Mouse (Mus musculus) limb, embryonic 12.5 days (tissue): Measurements from ENCODE around the gene Sipa1l3. TPM values are rescaled to one million over a fixed set of nuclear protein-coding genes. Genes with fewer than 3 reads are reported as not detected.

Experiments
- ATAC-seq: fragments of 200-750 bp; cut with Nextera tagmentation; 2 replicates; pipeline ENCODE4 v1.8.0; 2017; ENCODE audit warnings: low read depth, moderate TSS enrichment; ENCODE audit not compliant: insufficient number of reproducible peaks, insufficient read depth, low FRiP score, low TSS enrichment
- H3K27ac ChIP-seq: fragments of 300-500 bp; sonication (generic); 2 replicates; pipeline ENCODE4 v1.5.1; 2016; ENCODE audit warnings: mild to moderate bottlenecking, moderate library complexity
- H3K27me3 ChIP-seq: fragments of 300-500 bp; sonication (generic); 2 replicates; pipeline ENCODE4 v1.6.1; 2016; ENCODE audit warnings: mild to moderate bottlenecking, moderate library complexity
- H3K36me3 ChIP-seq: fragments of 300-500 bp; sonication (generic); 2 replicates; pipeline ENCODE4 v1.6.1; 2016; ENCODE audit warnings: mild to moderate bottlenecking, moderate library complexity
- H3K4me1 ChIP-seq: fragments of 300-500 bp; sonication (generic); replicated peaks from 2 replicates; pipeline ENCODE4 v1.6.1; 2016
- H3K4me2 ChIP-seq: fragments of 300-500 bp; sonication (generic); 2 replicates; pipeline ENCODE4 v1.6.1; 2016; ENCODE audit warnings: mild to moderate bottlenecking, moderate library complexity
- H3K4me3 ChIP-seq: fragments of 300-500 bp; sonication (generic); replicated peaks from 2 replicates; pipeline ENCODE4 v1.5.1; 2016; ENCODE audit warnings: mild to moderate bottlenecking
- H3K9ac ChIP-seq: fragments of 300-500 bp; sonication (generic); replicated peaks from 2 replicates; pipeline ENCODE4 v1.6.1; 2016; ENCODE audit warnings: mild to moderate bottlenecking, moderate library complexity
- H3K9me3 ChIP-seq: fragments of 300-500 bp; sonication (generic); 2 replicates; pipeline ENCODE4 v1.6.1; 2016; ENCODE audit warnings: mild to moderate bottlenecking, moderate library complexity
- WGBS: fragments of 180-500 bp; shearing (Covaris S2); methylation state at CpG from one replicate; pipeline ENCODE4 v1.1.7; 2016; 5-methylcytosine and 5-hydroxymethylcytosine counted together
- polyA plus RNA-seq: library from polyadenylated mRNA; unstranded; fragments of >200 nt; fragmentation: Nextera tagmentation; extraction: Ambion mirVana; gene quantifications from 2 replicates; pipeline ENCODE4 v1.2.1, GENCODE M21; 2016

Sipa1l3 gene
- polyA plus RNA-seq, 1 experiment from 2014 or later = 14.0 TPM

GRCm38 (mm10) chr7:29372123-29372522 lies 146.3 kb downstream of the Sipa1l3 start:
- peaks cover 39% of the 10 kb centered on the region for H3K36me3 ChIP-seq
- 96% methylated on average over 5 of the region's 5 CpGs for WGBS
- H3K9ac ChIP-seq = no peak overlapping the region
- H3K9me3 ChIP-seq = no peaks in the 10 kb centered on the region
- no peak overlapping the region for H3K27ac ChIP-seq
- H3K4me3 ChIP-seq = no peak overlapping the region
- ATAC-seq = no peak
- no peaks in the 10 kb centered on the region for H3K27me3 ChIP-seq
- peaks cover 11% of the 10 kb centered on the region for H3K4me1 ChIP-seq
- no peak overlapping the region for H3K4me2 ChIP-seq

- peaks cover 36% of the 10 kb centered on the region for H3K36me3 ChIP-seq
- H3K9ac ChIP-seq = no peak overlapping the region
- no peak overlapping the region for H3K4me3 ChIP-seq
- ATAC-seq = 0 out of 2 replicates have a peak, but pooled peaks have one; percentile 34
- H3K4me2 ChIP-seq = no peak overlapping the region
- H3K27me3 ChIP-seq = no peaks in the 10 kb centered on the region
- H3K4me1 ChIP-seq = peaks cover 11% of the 10 kb centered on the region
- H3K9me3 ChIP-seq = no peaks in the 10 kb centered on the region
- WGBS = 60% methylated on average over 6 of the region's 6 CpGs
- H3K27ac ChIP-seq = no peak overlapping the region
These were observed 148.4 kb downstream of the Sipa1l3 start for GRCm38 (mm10) chr7:29370031-29370430.

- Histone ChIP-seq H3K4me2 (0 out of 2 replicates have a peak overlapping the region, but pooled peaks have one; percentile 5), H3K36me3 (peaks cover 41% of the 10 kb centered on the region), H3K9ac (no peak overlapping the region), H3K27me3 (no peaks in the 10 kb centered on the region), H3K27ac (no peak overlapping the region), H3K4me1 (peaks cover 11% of the 10 kb centered on the region), H3K9me3 (no peaks in the 10 kb centered on the region), H3K4me3 (no peak overlapping the region)
- 40% methylated on average over 5 of the region's 5 CpGs for WGBS
- ATAC-seq = no peak
These were observed 150.5 kb downstream of the Sipa1l3 start for GRCm38 (mm10) chr7:29368004-29368320.

GRCm38 (mm10) chr7:29367166-29368003 lies 151.1 kb downstream of the Sipa1l3 start:
- H3K36me3 ChIP-seq = peaks cover 43% of the 10 kb centered on the region
- no peak overlapping the region for H3K4me2 ChIP-seq
- no peak overlapping the region for H3K4me3 ChIP-seq
- 82% methylated on average over 13 of the region's 13 CpGs for WGBS
- H3K27me3 ChIP-seq = no peaks in the 10 kb centered on the region
- H3K9me3 ChIP-seq = no peaks in the 10 kb centered on the region
- peaks cover 11% of the 10 kb centered on the region for H3K4me1 ChIP-seq
- no peak overlapping the region for H3K9ac ChIP-seq
- no peak for ATAC-seq
- H3K27ac ChIP-seq = no peak overlapping the region

- H3K4me3 ChIP-seq = no peak overlapping the region
These were observed 154.4 kb downstream of the Sipa1l3 start for GRCm38 (mm10) chr7:29364052-29364451.

GRCm38 (mm10) chr7:29361497-29361896 lies 156.9 kb downstream of the Sipa1l3 start:
- Histone ChIP-seq H3K9ac (no peak overlapping the region), H3K4me1 (no peaks in the 10 kb centered on the region), H3K36me3 (peaks cover 59% of the 10 kb centered on the region), H3K9me3 (no peaks in the 10 kb centered on the region), H3K4me2 (no peak overlapping the region), H3K27me3 (no peaks in the 10 kb centered on the region), H3K27ac (no peak overlapping the region), H3K4me3 (no peak overlapping the region)
- 94% methylated on average over 13 of the region's 13 CpGs for WGBS
- ATAC-seq = no peak

More at GRCm38 (mm10) chr7:29364052-29364451, 154.4 kb downstream of the Sipa1l3 start:
- Histone ChIP-seq H3K9ac (no peak overlapping the region), H3K9me3 (no peaks in the 10 kb centered on the region), H3K36me3 (peaks cover 45% of the 10 kb centered on the region), H3K27ac (no peak overlapping the region), H3K4me2 (no peak overlapping the region), H3K27me3 (no peaks in the 10 kb centered on the region), H3K4me1 (peaks cover 11% of the 10 kb centered on the region)
- 26% methylated on average over 4 of the region's 4 CpGs for WGBS
- ATAC-seq = no peak

- WGBS = 91% methylated on average over 8 of the region's 8 CpGs
- no peak overlapping the region for H3K4me3 ChIP-seq
- H3K9ac ChIP-seq = no peak overlapping the region
- H3K4me2 ChIP-seq = no peak overlapping the region
- H3K27me3 ChIP-seq = no peaks in the 10 kb centered on the region
- H3K27ac ChIP-seq = no peak overlapping the region
- H3K9me3 ChIP-seq = no peaks in the 10 kb centered on the region
- no peak for ATAC-seq
- peaks cover 61% of the 10 kb centered on the region for H3K36me3 ChIP-seq
- no peaks in the 10 kb centered on the region for H3K4me1 ChIP-seq
These were observed 163.0 kb downstream of the Sipa1l3 start for GRCm38 (mm10) chr7:29355406-29355805.

- no peak overlapping the region for H3K27ac ChIP-seq
- WGBS = 88% methylated on average over 8 of the region's 8 CpGs
- H3K27me3 ChIP-seq = no peaks in the 10 kb centered on the region
- H3K4me2 ChIP-seq = no peak overlapping the region
- no peaks in the 10 kb centered on the region for H3K4me1 ChIP-seq
- no peaks in the 10 kb centered on the region for H3K9me3 ChIP-seq
- no peak for ATAC-seq
- H3K9ac ChIP-seq = no peak overlapping the region
- peaks cover 65% of the 10 kb centered on the region for H3K36me3 ChIP-seq
- H3K4me3 ChIP-seq = no peak overlapping the region
These were observed 164.3 kb downstream of the Sipa1l3 start for GRCm38 (mm10) chr7:29354161-29354560.

- H3K36me3 ChIP-seq = peaks cover 73% of the 10 kb centered on the region
- H3K4me3 ChIP-seq = no peak overlapping the region
- no peak for ATAC-seq
- no peak overlapping the region for H3K9ac ChIP-seq
- H3K27me3 ChIP-seq = no peaks in the 10 kb centered on the region
- H3K9me3 ChIP-seq = no peaks in the 10 kb centered on the region
- H3K4me2 ChIP-seq = no peak overlapping the region
- H3K27ac ChIP-seq = no peak overlapping the region
- no peaks in the 10 kb centered on the region for H3K4me1 ChIP-seq
- 88% methylated on average over 8 of the region's 8 CpGs for WGBS
These were observed 166.2 kb downstream of the Sipa1l3 start for GRCm38 (mm10) chr7:29352246-29352645.

- WGBS = 87% methylated on average over 10 of the region's 10 CpGs
- no peak for ATAC-seq
These were observed 168.0 kb downstream of the Sipa1l3 start for GRCm38 (mm10) chr7:29350489-29350888.

GRCm38 (mm10) chr7:29346212-29346611 lies 172.2 kb downstream of the Sipa1l3 start:
- WGBS = 84% methylated on average over 3 of the region's 3 CpGs
- Histone ChIP-seq H3K9me3 (no peaks in the 10 kb centered on the region), H3K4me3 (no peak overlapping the region), H3K4me1 (peaks cover 11% of the 10 kb centered on the region; the same call in 1 of the 2 replicates), H3K4me2 (no peak overlapping the region), H3K36me3 (peaks cover 54% of the 10 kb centered on the region), H3K9ac (no peak overlapping the region), H3K27ac (no peak overlapping the region), H3K27me3 (no peaks in the 10 kb centered on the region)
- no peak for ATAC-seq

More at GRCm38 (mm10) chr7:29350489-29350888, 168.0 kb downstream of the Sipa1l3 start:
- Histone ChIP-seq H3K4me1 (no peaks in the 10 kb centered on the region), H3K27ac (no peak overlapping the region), H3K9ac (no peak overlapping the region), H3K4me3 (no peak overlapping the region), H3K36me3 (peaks cover 62% of the 10 kb centered on the region), H3K9me3 (no peaks in the 10 kb centered on the region), H3K27me3 (no peaks in the 10 kb centered on the region), H3K4me2 (no peak overlapping the region)

- Histone ChIP-seq H3K4me1 (peaks cover 11% of the 10 kb centered on the region; the same call in 1 of the 2 replicates), H3K9me3 (no peaks in the 10 kb centered on the region), H3K9ac (no peak overlapping the region), H3K4me3 (no peak overlapping the region), H3K27me3 (no peaks in the 10 kb centered on the region), H3K36me3 (peaks cover 52% of the 10 kb centered on the region), H3K4me2 (no peak overlapping the region), H3K27ac (no peak overlapping the region)
- no peak for ATAC-seq
- WGBS = 84% methylated on average over 4 of the region's 4 CpGs
These were observed 172.9 kb downstream of the Sipa1l3 start for GRCm38 (mm10) chr7:29345534-29345933.
